Mouse (Mus musculus) testis, adult 10 weeks (tissue): ENCODE measurements around the gene Fcgbp. TPM values are rescaled to one million over a fixed set of nuclear protein-coding genes. Genes with fewer than 3 reads are reported as not detected.

Experiments used
- polyA plus RNA-seq: library from polyadenylated mRNA; stranded (reverse); fragments of 350-450 nt; fragmentation: Illumina TruSeq; extraction: RNeasy Lipid Tissue Mini Kit (QIAGEN cat#74804); gene quantifications from one replicate; pipeline ENCODE4 v1.2.3, GENCODE M21; 2014; ENCODE audit warnings: low read depth, low replicate concordance

Gene Fcgbp
- polyA plus RNA-seq = not detected

DNA sequence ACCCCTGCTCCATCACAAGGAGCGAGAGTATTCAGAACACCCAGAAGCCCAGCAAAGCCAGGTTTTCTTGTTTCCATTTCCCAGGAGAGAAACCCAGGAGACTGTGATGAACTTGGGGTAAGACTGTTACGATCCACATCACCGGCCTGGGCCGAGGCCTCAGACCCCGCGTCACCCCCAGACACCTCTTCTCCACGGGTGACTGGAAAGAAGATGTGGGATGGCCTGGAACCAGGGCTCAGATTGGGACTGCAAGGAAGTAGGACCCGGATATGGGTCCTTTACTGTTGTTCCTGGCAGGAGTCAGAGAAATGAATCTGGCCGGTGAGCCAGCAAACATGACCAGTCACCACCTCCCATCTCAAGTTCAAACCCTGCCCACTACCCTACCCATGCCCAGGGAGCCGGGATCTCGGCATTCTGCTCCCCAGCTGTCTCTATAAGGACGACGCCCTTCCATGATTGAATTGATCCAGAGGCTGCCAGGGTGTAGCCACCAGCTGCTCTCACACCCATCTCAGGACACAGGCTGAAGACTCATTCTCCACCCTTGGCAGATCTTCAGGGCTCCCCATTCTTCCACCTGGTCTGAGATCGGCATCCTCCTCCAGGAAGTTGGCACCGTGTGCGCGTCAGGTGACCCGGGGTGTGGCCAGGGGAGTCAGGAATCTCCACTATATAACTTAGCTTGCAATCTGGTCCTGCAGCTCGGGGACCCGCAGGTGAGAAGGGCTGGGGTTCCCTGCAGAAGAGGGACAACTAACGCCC is at the start of gene Fcgbp:
Gene Fcgbp (plus strand): TSS at position 706 of the 768 bp plus-strand sequence.

DNA sequence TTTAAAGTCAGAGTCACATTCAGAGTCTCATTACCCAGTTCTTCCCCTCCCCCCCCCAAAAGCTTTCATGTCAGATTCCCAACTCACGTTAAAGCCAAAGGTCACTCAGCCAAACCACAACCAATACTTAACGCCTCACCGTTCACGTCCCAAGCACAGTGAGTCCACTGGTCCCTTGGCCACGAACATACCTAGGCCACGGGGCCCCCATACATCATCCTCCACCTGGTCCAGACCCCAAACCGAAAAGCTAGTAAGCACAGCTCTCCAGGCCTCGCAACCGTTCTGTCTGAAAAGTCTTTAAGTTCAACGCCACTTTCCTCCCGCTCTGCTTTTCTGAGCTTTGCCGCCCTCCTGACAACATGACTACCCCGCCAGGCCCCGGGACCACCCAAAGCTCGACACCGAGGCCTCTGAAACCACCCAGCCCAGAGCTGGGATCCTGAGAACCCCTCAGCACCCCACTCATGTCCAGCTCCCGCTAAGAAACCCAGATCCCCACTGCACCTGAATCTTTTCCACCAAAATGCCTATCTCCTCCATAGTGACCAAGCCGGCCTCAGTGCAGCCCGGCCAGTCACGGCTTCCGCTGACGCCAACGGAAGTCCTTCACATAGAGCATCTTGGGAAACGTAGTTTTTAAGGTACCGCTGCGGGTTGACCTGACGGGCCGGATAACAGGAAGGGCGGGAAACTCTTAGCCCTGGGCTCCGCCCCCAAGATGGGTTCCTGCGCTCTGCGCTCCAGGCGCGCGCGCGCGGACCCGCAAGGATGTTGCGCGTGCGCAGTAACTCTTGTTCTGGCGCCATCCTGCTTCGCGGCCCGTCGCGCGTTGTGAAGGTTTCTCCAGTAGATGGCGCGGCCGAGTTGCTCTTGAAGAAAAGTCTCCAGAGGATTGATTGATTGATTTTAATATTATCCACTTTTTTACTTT is 21.3 kb upstream of the Fcgbp start, which contains the start of gene Psmc4:
Gene Psmc4 (minus strand): TSS at position 626 of the 934 bp plus-strand sequence.

DNA sequence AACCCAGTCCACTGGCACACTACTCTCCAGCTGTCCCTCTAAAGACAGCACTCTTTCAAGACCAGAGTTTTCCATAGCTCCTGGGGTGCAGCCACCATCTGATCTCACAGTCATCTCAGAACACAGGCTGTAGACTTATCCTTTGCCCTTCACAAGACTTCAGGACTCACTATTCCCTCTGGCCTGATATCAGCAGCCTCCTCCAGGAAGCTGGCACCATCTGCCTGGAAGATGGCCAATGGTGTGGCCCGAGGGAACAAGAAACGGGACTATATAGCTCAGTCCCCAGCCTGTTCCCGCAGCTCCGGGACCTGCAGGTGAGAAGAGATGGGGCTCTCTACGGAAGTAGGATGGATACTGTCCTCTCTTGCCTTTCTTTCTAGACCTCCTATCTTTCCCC is 58.1 kb downstream of the Fcgbp start, which contains the start of gene 9530053A07Rik:
Gene 9530053A07Rik (plus strand): TSS at position 301 of the 400 bp plus-strand sequence.

DNA sequence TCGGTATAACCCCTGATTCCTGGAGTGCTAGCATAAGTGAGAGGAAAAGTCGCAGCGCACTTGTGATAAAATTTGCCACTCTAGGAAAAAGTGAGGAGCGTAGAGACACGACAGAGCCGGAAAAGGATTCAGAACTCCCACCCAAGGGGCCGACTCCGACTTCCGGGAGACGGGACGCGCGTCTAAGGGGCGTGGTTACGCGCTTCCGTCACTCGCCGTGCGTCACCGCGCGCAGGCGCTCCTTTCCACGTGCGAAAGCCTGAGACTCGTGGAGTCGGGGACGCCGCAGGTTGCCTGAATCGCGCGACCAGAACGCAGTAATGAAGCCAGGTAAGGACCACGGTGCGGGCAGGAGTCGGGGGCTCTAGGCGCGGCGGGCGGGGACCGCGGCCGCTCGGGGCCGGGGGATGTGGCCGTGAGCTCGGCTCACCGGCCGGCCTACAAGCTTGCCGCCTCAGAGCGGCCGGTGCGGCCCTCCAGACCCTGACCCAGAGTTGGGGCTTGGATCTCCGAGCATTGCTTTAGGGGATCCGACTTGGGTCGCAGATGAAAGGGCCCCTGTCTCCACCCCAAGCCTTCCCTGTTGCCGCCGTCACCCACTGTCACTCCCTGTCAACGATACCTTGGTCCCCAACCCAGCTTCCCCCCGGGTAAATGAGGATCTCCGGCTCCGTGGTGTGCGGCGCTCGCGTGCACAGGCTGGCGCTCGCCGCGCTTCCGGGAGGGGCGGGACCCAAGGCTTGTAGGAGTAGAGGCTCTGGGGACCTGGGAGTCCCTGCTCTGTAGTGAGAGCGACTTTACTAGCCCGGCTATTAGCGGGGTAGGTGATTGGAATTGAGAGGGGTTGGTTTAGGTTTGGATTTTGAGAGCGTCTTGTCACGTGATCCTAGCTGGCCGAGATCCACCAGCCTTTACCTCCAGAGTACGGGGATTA is 98.7 kb downstream of the Fcgbp start, which contains the start of gene Fbl:
Gene Fbl (plus strand): TSS at position 222 of the 934 bp plus-strand sequence.

Other genes with a start within 250 kb of the Fcgbp start
- gene Zfp59, start 232.6 kb upstream of the Fcgbp start, polyA plus RNA-seq = 22.2 TPM
- 8.3 TPM for gene Zfp607a, start 213.7 kb upstream of the Fcgbp start, polyA plus RNA-seq
- 29.5 TPM for gene Zfp974, start 141.8 kb upstream of the Fcgbp start, polyA plus RNA-seq
- gene Zfp780b, start 92.1 kb upstream of the Fcgbp start, polyA plus RNA-seq = 6.1 TPM
- gene Zfp850, start 57.1 kb upstream of the Fcgbp start, polyA plus RNA-seq = 19.4 TPM
- gene Psmc4, start 21.1 kb upstream of the Fcgbp start, polyA plus RNA-seq = 22.1 TPM
- gene 9530053A07Rik, start 58.2 kb downstream of the Fcgbp start, polyA plus RNA-seq = not detected
- 9.1 TPM for gene Fbl, start 98.5 kb downstream of the Fcgbp start, polyA plus RNA-seq
- gene Dyrk1b, start 108.2 kb downstream of the Fcgbp start, polyA plus RNA-seq = 15.4 TPM
- gene Eid2, start 196.6 kb downstream of the Fcgbp start, polyA plus RNA-seq = 10.0 TPM
- 3.7 TPM for gene Eid2b, start 206.5 kb downstream of the Fcgbp start, polyA plus RNA-seq
- gene Selenov, start 219.9 kb downstream of the Fcgbp start, polyA plus RNA-seq = 80.2 TPM
- 22.7 TPM for gene Dll3, start 231.0 kb downstream of the Fcgbp start, polyA plus RNA-seq
- gene Timm50, start 240.8 kb downstream of the Fcgbp start, polyA plus RNA-seq = 3.6 TPM